In genomic region chr8:109778280-109778977, GRCm38 (mm10) we compare ENCODE assay signal across 8 mouse cellular contexts. TPM values are rescaled to one million over a fixed set of nuclear protein-coding genes. Genes with fewer than 3 reads are reported as not detected.
DNase-seq lines count a peak whose midpoint lies in the region; ATAC-seq and TF ChIP-seq lines count a peak whose summit lies in the region.

Ap1g1 (plus strand) TSS chr8:109778554.

- H3K4me2 ChIP-seq in heart, embryonic 15.5 days = peak within 1 kb of the TSS; percentile 88
- H3K4me2 ChIP-seq in liver, embryonic 14.5 days (ENCODE audit: low read depth) = peak within 1 kb of the TSS; percentile 93
- H3K4me2 ChIP-seq in neural tube, embryonic 11.5 days (ENCODE audit: low read depth) = peak within 1 kb of the TSS; percentile 79
- H3K4me2 ChIP-seq in stomach, postnatal 0 days (replicated peaks; ENCODE audit: low read depth) = peak within 1 kb of the TSS; percentile 60

- peak within 1 kb of the TSS; percentile 100 for H3K27ac ChIP-seq in forebrain, embryonic 10.5 days
- H3K27ac ChIP-seq in heart, embryonic 15.5 days = peak within 1 kb of the TSS; percentile 98
- peak within 1 kb of the TSS; percentile 79 for H3K27ac ChIP-seq in liver, embryonic 14.5 days
- H3K27ac ChIP-seq in neural tube, embryonic 11.5 days (ENCODE audit: low read depth, low read length) = peak within 1 kb of the TSS; percentile 94
- peak within 1 kb of the TSS; percentile 99 for H3K27ac ChIP-seq in stomach, postnatal 0 days (replicated peaks)

- peak; percentile 96 to 97 for DNase-seq in CD8-positive naive resting alpha-beta T cell, adult 2 months (ENCODE audit: low read depth in 2 of 2, low spot score in 2 of 2)
- peak; percentile 95 for DNase-seq in c-Kit-positive CD71-negative TER-119-negative erythroid progenitor cells, embryonic 14.5 days (ENCODE audit: low read depth)
- peak; percentile 97 for DNase-seq in forebrain, embryonic 10.5 days (ENCODE audit: extremely low spot score, low spot score)
- peak; percentile 97 to 98 for DNase-seq in kidney, postnatal 25 days
- DNase-seq in liver, embryonic 14.5 days (ENCODE audit: low read depth in 3 of 3, low spot score in 3 of 3) = peak; percentile 93 to 94 (median 94)
- peak; percentile 98 for DNase-seq in neural tube, embryonic 11.5 days (ENCODE audit: low spot score)
- peak; percentile 98 for DNase-seq in stomach, postnatal 0 days (ENCODE audit: low spot score)

- H3K4me1 ChIP-seq in forebrain, embryonic 10.5 days = peaks cover 20% of the 10 kb centered on the region
- H3K4me1 ChIP-seq in heart, embryonic 15.5 days (replicated peaks) = peaks cover 17% of the 10 kb centered on the region
- H3K4me1 ChIP-seq in liver, embryonic 14.5 days (replicated peaks; ENCODE audit: control insufficient read depth in 2 of 2, insufficient read depth in 2 of 2, low read length in 1 of 2) = peaks cover 13 to 14% of the 10 kb centered on the region in 2 experiments
- H3K4me1 ChIP-seq in neural tube, embryonic 11.5 days (ENCODE audit: control insufficient read depth, insufficient read depth, low read length) = peaks cover 3% of the 10 kb centered on the region; the same call in 1 of the 2 replicates
- H3K4me1 ChIP-seq in stomach, postnatal 0 days (replicated peaks; ENCODE audit: control insufficient read depth, insufficient read depth) = peaks cover 3% of the 10 kb centered on the region; the same call in 1 of the 2 replicates

- H3K9me3 ChIP-seq in forebrain, embryonic 10.5 days = no peaks in the 10 kb centered on the region
- H3K9me3 ChIP-seq in heart, embryonic 15.5 days (replicated peaks) = no peaks in the 10 kb centered on the region
- no peaks in the 10 kb centered on the region for H3K9me3 ChIP-seq in liver, embryonic 14.5 days (ENCODE audit: control insufficient read depth, low read length)
- H3K9me3 ChIP-seq in neural tube, embryonic 11.5 days (ENCODE audit: control insufficient read depth, low read length) = no peaks in the 10 kb centered on the region
- H3K9me3 ChIP-seq in stomach, postnatal 0 days (ENCODE audit: control insufficient read depth, low read length) = no peaks in the 10 kb centered on the region

- H3K4me3 ChIP-seq in forebrain, embryonic 10.5 days = peak within 1 kb of the TSS; percentile 94
- H3K4me3 ChIP-seq in heart, embryonic 15.5 days = peak within 1 kb of the TSS; percentile 99
- H3K4me3 ChIP-seq in liver, embryonic 14.5 days (ENCODE audit: insufficient read depth in 1 of 2, low read depth in 2 of 2, low read length in 2 of 2) = peak within 1 kb of the TSS; percentile 77 to 79
- peak within 1 kb of the TSS; percentile 90 for H3K4me3 ChIP-seq in neural tube, embryonic 11.5 days (ENCODE audit: low read depth, low read length)
- peak within 1 kb of the TSS; percentile 97 for H3K4me3 ChIP-seq in stomach, postnatal 0 days (ENCODE audit: low read depth, low read length)

- H3K36me3 ChIP-seq in forebrain, embryonic 10.5 days (replicated peaks) = no peaks in the 10 kb centered on the region
- no peaks in the 10 kb centered on the region for H3K36me3 ChIP-seq in heart, embryonic 15.5 days
- H3K36me3 ChIP-seq in liver, embryonic 14.5 days (replicated peaks; ENCODE audit: control insufficient read depth, insufficient read depth, low read depth) = no peaks in the 10 kb centered on the region
- no peaks in the 10 kb centered on the region for H3K36me3 ChIP-seq in neural tube, embryonic 11.5 days (ENCODE audit: control insufficient read depth, insufficient read depth, low read length)
- H3K36me3 ChIP-seq in stomach, postnatal 0 days (ENCODE audit: control insufficient read depth, insufficient read depth, low read length) = no peaks in the 10 kb centered on the region

- TF ChIP-seq EP300 in liver, embryonic 14.5 days (IDR thresholded peaks at IDR 0.05; ENCODE audit: low read depth) = peak; percentile 41
- peak; percentile 70 for TF ChIP-seq EP300 in stomach, postnatal 0 days (optimal IDR thresholded peaks at IDR 0.05)

- peak within 1 kb of the TSS; percentile 98 for H3K9ac ChIP-seq in heart, embryonic 15.5 days
- H3K9ac ChIP-seq in liver, embryonic 14.5 days (replicated peaks) = peak within 1 kb of the TSS; percentile 88
- H3K9ac ChIP-seq in neural tube, embryonic 11.5 days (ENCODE audit: low read length) = peak within 1 kb of the TSS; percentile 91
- peak within 1 kb of the TSS; percentile 95 for H3K9ac ChIP-seq in stomach, postnatal 0 days (ENCODE audit: low read length)

- no peak for TF ChIP-seq CTCF in liver, embryonic 14.5 days (IDR thresholded peaks at IDR 0.05; ENCODE audit: low read depth)
- no peak for TF ChIP-seq CTCF in stomach, postnatal 0 days (IDR thresholded peaks at IDR 0.05; ENCODE audit: low read depth)

- WGBS in forebrain, embryonic 10.5 days = under 1% methylated on average over 63 of the region's 64 CpGs
- under 1% methylated on average over 64 of the region's 64 CpGs for WGBS in heart, embryonic 15.5 days
- under 1% methylated on average over 64 of the region's 64 CpGs for WGBS in liver, embryonic 14.5 days (ENCODE audit: insufficient replicate concordance)
- WGBS in neural tube, embryonic 11.5 days = under 1% methylated on average over 61 of the region's 64 CpGs
- WGBS in stomach, postnatal 0 days = under 1% methylated on average over 55 of the region's 64 CpGs

- peak; percentile 97 for ATAC-seq in heart, embryonic 15.5 days (replicated peaks; ENCODE audit: insufficient number of reproducible peaks, insufficient read depth, low FRiP score, low read depth)
- peak; percentile 99 for ATAC-seq in liver, embryonic 14.5 days (ENCODE audit: insufficient read depth)
- peak; percentile 99 for ATAC-seq in neural tube, embryonic 11.5 days (ENCODE audit: insufficient read depth, low FRiP score, low TSS enrichment)
- ATAC-seq in stomach, postnatal 0 days (ENCODE audit: low FRiP score, low TSS enrichment) = peak; percentile 99

- H3K27me3 ChIP-seq in forebrain, embryonic 10.5 days (ENCODE audit: poor library complexity, severe bottlenecking) = peaks cover 8% of the 10 kb centered on the region; the same call in 1 of the 2 replicates
- peaks cover 9% of the 10 kb centered on the region; the same call in 1 of the 2 replicates for H3K27me3 ChIP-seq in heart, embryonic 15.5 days
- H3K27me3 ChIP-seq in liver, embryonic 14.5 days (ENCODE audit: control insufficient read depth, insufficient read depth, low read length) = no peaks in the 10 kb centered on the region
- no peaks in the 10 kb centered on the region for H3K27me3 ChIP-seq in neural tube, embryonic 11.5 days (ENCODE audit: control insufficient read depth, insufficient read depth, low read length)
- no peaks in the 10 kb centered on the region for H3K27me3 ChIP-seq in stomach, postnatal 0 days (ENCODE audit: control insufficient read depth, insufficient read depth, low read length)

RNA-seq across cellular contexts. Expression of gene Ap1g1, which starts in this region (rescaled TPM):
- 49.4 and 49.8 TPM in 2 replicates for polyA plus RNA-seq in forebrain, embryonic 10.5 days (2016; fragmentation: Nextera tagmentation; extraction: Ambion mirVana)
- polyA plus RNA-seq in heart, embryonic 15.5 days (2015; fragmentation: Nextera tagmentation; extraction: Ambion mirVana) = 24.7 and 31.3 TPM in 2 replicates
- 12.5 and 13.8 TPM in 2 replicates for polyA plus RNA-seq in liver, embryonic 14.5 days (2012; rRNA removed)
- polyA plus RNA-seq in liver, embryonic 14.5 days (2014; fragmentation: Nextera tagmentation; extraction: Ambion mirVana) = 10.0 and 12.1 TPM in 2 replicates
- polyA plus RNA-seq in neural tube, embryonic 11.5 days (2014; fragmentation: Nextera tagmentation; extraction: Ambion mirVana) = 44.1 and 52.1 TPM in 2 replicates
- 20.2 and 21.6 TPM in 2 replicates for polyA plus RNA-seq in stomach, postnatal 0 days (2015; fragmentation: Nextera tagmentation; extraction: Ambion mirVana)

Comparison
In these comparisons a context has a peak if more than half of its experiments do, and no peak if none do; other contexts are left out.
1. Peak in every context shown above with its lines: DNase-seq, ATAC-seq, H3K4me3 ChIP-seq and H3K27ac ChIP-seq.